Mouse (Mus musculus): ENCODE results near the gene Gm11032. TPM values are rescaled to one million over a fixed set of nuclear protein-coding genes. Genes with fewer than 3 reads are reported as not detected.

Gene Gm11032
- polyA plus RNA-seq, 1 experiment from 2014 or later, result not detected

DNA sequence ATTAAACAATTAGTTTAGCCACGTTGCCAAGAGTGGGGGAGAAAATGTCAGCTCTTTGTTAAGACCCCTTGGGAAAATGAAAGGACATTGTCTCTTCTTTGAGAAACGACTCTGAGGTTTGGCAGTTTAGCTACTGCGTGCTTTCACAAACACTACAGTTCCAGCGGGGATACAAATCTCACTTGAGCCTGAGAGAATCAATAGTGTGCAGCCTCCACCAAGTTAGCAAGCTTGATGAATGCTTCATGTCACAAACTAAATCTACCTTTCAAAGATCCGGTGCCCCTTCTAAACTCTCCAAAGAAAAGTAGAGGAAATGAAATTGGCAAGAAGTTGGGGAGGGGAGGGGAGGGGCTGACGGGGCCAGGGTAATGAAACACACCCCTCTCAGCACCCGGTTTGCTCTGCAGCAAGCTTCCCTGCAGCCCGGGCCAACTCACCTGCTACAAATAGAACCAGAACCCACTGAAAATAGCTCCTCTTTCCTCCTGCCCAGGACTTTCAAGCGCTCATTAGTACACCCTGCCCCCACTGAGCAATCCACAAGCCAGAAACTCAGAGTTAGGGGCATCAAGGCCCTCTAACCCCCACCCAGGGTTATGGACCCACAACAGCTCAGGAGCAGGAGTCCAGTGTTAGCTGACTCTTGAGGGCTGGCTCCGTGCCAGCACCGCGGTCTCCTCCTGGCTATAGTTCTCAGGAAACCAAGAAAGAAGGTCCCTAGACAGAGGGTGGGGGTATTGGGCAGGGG is 17.0 kb upstream of the Gm11032 start:
- peaks cover 12% of the 10 kb centered on the region; the same call in 1 of the 2 replicates for H3K4me1 ChIP-seq
- no peak overlapping the region for H3K4me3 ChIP-seq
- H3K36me3 ChIP-seq (replicated peaks), result no peaks in the 10 kb centered on the region
- H3K27ac ChIP-seq, result no peak overlapping the region
- H3K9ac ChIP-seq, result no peak overlapping the region
- peak; percentile 52; the same call in 1 of the 2 replicates for ATAC-seq (replicated peaks)
- H3K4me2 ChIP-seq, result no peak overlapping the region
- H3K27me3 ChIP-seq (replicated peaks), result no peaks in the 10 kb centered on the region
- 32% methylated on average over 12 of the region's 12 CpGs for WGBS
- H3K9me3 ChIP-seq, result no peaks in the 10 kb centered on the region

DNA sequence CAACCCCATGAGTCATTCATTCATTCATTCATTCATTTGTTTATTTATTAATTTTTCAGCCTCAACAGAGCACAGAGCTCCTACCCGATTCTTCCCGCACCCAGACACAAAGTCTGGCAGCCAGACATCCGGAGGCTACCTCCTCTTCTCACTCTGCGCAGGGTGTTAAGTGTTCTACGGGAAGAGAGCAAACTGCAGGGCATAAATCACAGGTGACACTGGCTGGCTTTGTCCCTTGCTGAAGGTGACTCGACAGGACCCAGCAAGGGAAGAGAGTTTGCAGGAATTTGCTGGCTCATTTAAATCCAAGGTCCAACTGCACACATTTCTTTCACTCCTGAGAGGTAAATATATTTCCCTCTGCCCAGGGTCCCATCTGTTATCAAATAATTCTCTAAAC is 15.4 kb upstream of the Gm11032 start:
- no peak overlapping the region for H3K4me2 ChIP-seq
- 77% methylated on average over 6 of the region's 6 CpGs for WGBS
- H3K27ac ChIP-seq, result no peak overlapping the region
- H3K4me3 ChIP-seq, result no peak overlapping the region
- H3K4me1 ChIP-seq, result peaks cover 12% of the 10 kb centered on the region; the same call in 1 of the 2 replicates
- H3K36me3 ChIP-seq (replicated peaks), result no peaks in the 10 kb centered on the region
- H3K27me3 ChIP-seq (replicated peaks), result no peaks in the 10 kb centered on the region
- no peak overlapping the region for H3K9ac ChIP-seq
- H3K9me3 ChIP-seq, result no peaks in the 10 kb centered on the region
- ATAC-seq (replicated peaks), result no peak

DNA sequence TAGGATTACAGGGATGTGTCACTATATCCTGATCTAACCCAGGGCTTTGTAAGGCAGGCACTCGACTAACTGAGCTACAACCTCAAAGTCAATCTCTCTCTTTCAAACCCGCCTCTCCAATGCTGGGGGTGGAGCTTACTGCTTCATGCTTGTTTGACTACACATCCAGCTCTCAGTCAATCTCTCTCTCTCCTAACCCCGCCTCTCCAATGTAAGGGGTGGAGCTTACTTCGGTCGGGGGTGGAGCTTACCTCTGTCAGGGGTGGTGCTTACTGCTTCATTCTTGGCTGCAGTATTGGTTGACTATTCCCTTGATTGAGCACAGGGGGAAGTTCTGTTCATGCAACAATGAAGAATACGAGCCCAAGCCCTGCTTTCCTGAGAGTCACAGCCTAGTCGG is 14.5 kb upstream of the Gm11032 start:
- H3K9me3 ChIP-seq, result no peaks in the 10 kb centered on the region
- H3K9ac ChIP-seq, result no peak overlapping the region
- H3K4me3 ChIP-seq, result no peak overlapping the region
- ATAC-seq (replicated peaks), result no peak
- no peaks in the 10 kb centered on the region for H3K36me3 ChIP-seq (replicated peaks)
- H3K27ac ChIP-seq, result no peak overlapping the region
- H3K27me3 ChIP-seq (replicated peaks), result no peaks in the 10 kb centered on the region
- H3K4me1 ChIP-seq, result peaks cover 12% of the 10 kb centered on the region; the same call in 1 of the 2 replicates
- no peak overlapping the region for H3K4me2 ChIP-seq
- 54% methylated on average over 7 of the region's 7 CpGs for WGBS

DNA sequence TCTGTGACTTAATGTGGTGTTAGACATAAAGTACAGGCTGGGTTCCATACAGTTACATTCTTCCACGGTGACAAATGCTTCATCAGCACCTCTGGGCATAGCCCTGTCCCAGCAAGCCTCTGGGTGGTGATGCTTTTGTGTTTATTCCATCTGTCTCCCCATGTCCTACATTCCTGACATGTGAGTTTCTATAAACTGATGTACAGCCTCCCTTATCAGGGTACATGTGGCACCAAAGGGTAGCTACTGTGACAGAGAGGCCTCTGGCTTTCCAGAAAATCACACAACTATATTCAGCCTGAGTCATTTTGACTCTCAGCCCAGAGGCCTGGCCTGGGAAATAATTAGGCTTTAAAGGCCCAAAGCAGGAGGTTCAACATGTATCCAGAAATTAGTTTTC is 13.3 kb upstream of the Gm11032 start:
- peaks cover 12% of the 10 kb centered on the region; the same call in 1 of the 2 replicates for H3K4me1 ChIP-seq
- H3K27ac ChIP-seq, result no peak overlapping the region
- H3K27me3 ChIP-seq (replicated peaks), result no peaks in the 10 kb centered on the region
- no peak for ATAC-seq (replicated peaks)
- H3K4me3 ChIP-seq, result no peak overlapping the region
- H3K9ac ChIP-seq, result no peak overlapping the region
- no peaks in the 10 kb centered on the region for H3K9me3 ChIP-seq
- no peaks in the 10 kb centered on the region for H3K36me3 ChIP-seq (replicated peaks)
- H3K4me2 ChIP-seq, result no peak overlapping the region
- WGBS, result 80% methylated on average over 1 of the region's 1 CpGs

DNA sequence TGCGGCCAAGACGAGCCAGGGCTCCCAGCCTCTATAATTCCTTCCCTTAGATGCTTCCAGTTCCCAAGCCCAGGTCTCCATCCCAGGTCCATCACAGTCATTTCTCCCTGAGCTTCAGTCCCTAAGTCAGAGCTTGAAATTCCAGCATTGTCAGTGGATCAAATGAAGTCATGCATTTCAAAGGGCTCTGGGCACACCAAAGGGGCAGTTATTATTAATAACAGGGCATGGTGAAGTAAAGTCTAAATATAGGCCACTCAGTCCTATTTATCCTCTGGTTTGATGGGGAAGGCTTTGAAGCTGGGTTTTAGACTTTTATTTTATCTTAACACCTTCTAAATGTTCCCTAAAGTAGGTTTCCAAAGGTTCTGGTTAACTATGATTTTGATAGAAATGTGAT is 8.0 kb upstream of the Gm11032 start:
- no peak overlapping the region for H3K4me3 ChIP-seq
- H3K27ac ChIP-seq, result no peak overlapping the region
- no peaks in the 10 kb centered on the region for H3K9me3 ChIP-seq
- H3K9ac ChIP-seq, result no peak overlapping the region
- ATAC-seq (replicated peaks), result no peak
- H3K36me3 ChIP-seq (replicated peaks), result no peaks in the 10 kb centered on the region
- H3K4me2 ChIP-seq, result no peak overlapping the region
- H3K4me1 ChIP-seq, result no peaks in the 10 kb centered on the region
- 67% methylated on average over 2 of the region's 2 CpGs for WGBS
- no peaks in the 10 kb centered on the region for H3K27me3 ChIP-seq (replicated peaks)

DNA sequence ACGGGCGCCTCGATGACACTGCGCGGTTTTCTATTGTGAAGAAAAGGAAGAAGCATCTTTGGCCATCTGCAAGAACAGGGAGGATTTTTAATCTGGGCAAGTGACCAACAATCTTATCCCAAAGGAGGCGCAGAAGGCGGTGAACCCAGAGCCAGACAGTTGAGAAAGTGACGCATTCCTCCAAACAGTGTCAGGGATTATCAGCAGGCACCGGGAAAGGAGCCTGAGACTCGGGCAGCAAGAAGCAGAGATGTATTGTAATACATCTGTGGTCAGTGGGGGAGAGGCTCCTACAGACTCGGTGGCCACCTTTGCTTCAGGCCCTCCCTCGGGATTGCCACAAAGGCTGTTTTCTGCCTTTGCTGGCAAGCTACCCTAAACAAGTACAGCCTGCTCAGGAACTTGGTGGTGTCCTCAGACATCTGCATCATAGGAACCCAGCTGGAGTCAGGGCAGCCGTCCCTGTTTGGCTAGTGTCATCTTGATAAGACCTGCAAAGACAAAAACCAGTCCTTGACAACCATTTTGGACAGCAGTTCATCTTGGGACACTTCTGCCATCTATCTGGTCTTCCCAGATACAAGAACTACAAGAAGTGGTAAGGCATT is 738 bp downstream of the Gm11032 start:
- Histone ChIP-seq H3K9me3 (no peaks in the 10 kb centered on the region), H3K4me1 (no peaks in the 10 kb centered on the region), H3K27ac (no peak overlapping the region), H3K36me3 (replicated peaks) (no peaks in the 10 kb centered on the region), H3K9ac (no peak overlapping the region), H3K4me3 (no peak overlapping the region), H3K4me2 (no peak overlapping the region), H3K27me3 (replicated peaks) (no peaks in the 10 kb centered on the region)
- 54% methylated on average over 13 of the region's 13 CpGs for WGBS
- ATAC-seq (replicated peaks), result no peak

DNA sequence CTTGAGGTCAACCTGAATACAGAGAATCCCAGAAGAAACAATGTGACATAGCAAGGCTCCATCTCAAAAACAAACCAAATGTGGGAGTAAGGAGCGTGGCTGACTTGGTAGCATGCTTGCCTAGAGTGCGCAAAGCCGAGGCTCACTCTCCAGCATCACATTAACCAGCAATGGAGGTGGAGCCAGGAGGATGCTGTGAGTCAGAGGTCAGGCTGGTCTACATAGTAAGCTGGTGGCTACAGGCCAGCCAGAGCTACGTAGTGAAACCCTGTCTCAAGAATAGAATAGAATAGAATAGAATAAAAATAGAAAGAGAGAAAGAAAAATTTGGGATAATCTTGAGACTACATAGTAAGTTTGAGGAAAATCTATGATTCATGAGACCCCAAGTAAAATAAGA is 2.0 kb downstream of the Gm11032 start:
- Histone ChIP-seq H3K9ac (no peak overlapping the region), H3K9me3 (no peaks in the 10 kb centered on the region), H3K4me2 (no peak overlapping the region), H3K36me3 (replicated peaks) (no peaks in the 10 kb centered on the region), H3K4me3 (no peak overlapping the region), H3K27me3 (replicated peaks) (no peaks in the 10 kb centered on the region), H3K27ac (no peak overlapping the region), H3K4me1 (0 out of 2 replicates have a peak, but pooled peaks cover 5% of the 10 kb centered on the region)
- no peak for ATAC-seq (replicated peaks)
- 80% methylated on average over 4 of the region's 4 CpGs for WGBS

DNA sequence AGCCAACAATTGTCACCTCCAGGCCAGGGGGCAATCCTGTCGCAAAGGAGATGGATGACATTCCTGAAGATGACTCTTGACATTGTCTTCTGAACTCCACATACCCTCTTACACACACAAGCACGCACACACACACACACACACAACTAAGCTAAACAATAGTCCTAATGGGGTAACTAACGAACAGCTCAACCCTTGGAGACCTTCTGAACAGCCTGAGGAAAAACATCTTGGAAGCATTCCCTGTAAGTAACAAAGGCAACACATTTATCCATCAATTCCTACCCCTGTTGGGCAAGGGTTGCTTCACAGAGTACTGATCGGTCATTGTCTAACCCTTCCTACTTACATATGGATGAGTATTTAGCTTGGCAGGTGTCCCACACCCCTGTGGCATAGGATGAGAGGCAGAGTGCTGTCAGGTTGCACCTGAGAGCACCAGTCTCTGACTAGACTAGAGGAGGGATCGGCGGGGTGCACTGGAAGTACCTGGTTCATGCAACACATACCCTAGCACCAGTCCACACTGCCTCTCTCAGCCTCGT is 2.6 kb downstream of the Gm11032 start:
- no peak for ATAC-seq (replicated peaks)
- H3K4me1 ChIP-seq, result 0 out of 2 replicates have a peak, but pooled peaks cover 5% of the 10 kb centered on the region
- H3K9me3 ChIP-seq, result no peaks in the 10 kb centered on the region
- H3K36me3 ChIP-seq (replicated peaks), result no peaks in the 10 kb centered on the region
- no peak overlapping the region for H3K4me2 ChIP-seq
- 77% methylated on average over 7 of the region's 7 CpGs for WGBS
- no peak overlapping the region for H3K4me3 ChIP-seq
- no peaks in the 10 kb centered on the region for H3K27me3 ChIP-seq (replicated peaks)
- H3K27ac ChIP-seq, result no peak overlapping the region
- H3K9ac ChIP-seq, result no peak overlapping the region

DNA sequence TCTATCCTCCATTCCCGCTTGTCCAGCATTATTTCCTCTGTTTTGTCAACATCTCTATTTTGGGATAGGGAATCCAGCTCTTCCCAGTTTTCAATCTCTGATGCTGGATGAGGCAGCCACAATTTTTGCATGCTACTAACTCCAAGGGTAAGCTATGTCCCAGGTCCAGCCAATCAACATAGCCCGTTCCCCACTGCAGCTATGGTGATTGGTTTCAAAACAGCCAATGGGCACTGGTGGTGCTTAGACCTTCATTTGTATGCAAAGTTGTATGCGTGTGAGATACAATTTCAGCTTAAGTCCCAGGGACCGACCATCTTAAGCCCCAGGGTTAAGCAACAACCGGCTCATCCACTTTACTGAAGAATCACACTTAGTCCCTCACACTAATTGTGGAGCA is 3.1 kb downstream of the Gm11032 start:
- ATAC-seq (replicated peaks), result no peak
- no peak overlapping the region for H3K4me2 ChIP-seq
- H3K9me3 ChIP-seq, result no peaks in the 10 kb centered on the region
- H3K36me3 ChIP-seq (replicated peaks), result no peaks in the 10 kb centered on the region
- H3K4me1 ChIP-seq, result 0 out of 2 replicates have a peak, but pooled peaks cover 5% of the 10 kb centered on the region
- no peak overlapping the region for H3K4me3 ChIP-seq
- no peak overlapping the region for H3K27ac ChIP-seq
- H3K9ac ChIP-seq, result no peak overlapping the region
- H3K27me3 ChIP-seq (replicated peaks), result no peaks in the 10 kb centered on the region
- 47% methylated on average over 5 of the region's 5 CpGs for WGBS

DNA sequence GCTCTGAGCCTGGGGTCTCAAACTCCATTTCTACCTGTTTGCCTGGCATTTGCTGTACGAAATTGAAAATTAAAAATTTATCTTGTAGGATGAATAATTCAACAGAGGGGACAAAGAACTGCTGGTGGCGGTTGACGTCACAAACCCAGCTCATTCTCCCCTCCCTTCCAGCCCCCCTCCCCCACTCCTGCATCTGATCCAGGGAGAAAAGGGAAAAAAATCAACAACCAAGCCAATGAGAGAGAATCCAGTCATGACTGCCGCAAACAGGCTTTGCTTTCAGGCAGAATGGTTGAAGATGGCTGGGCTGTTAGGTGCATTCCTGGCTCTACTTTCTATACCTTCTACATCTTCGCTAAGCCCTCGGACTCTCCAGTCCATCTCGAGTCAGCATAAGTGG is 6.1 kb downstream of the Gm11032 start:
- no peak overlapping the region for H3K9ac ChIP-seq
- 58% methylated on average over 7 of the region's 7 CpGs for WGBS
- no peaks in the 10 kb centered on the region for H3K9me3 ChIP-seq
- H3K4me2 ChIP-seq, result no peak overlapping the region
- no peaks in the 10 kb centered on the region for H3K36me3 ChIP-seq (replicated peaks)
- H3K27me3 ChIP-seq (replicated peaks), result no peaks in the 10 kb centered on the region
- peak overlapping the region; percentile 59 for H3K27ac ChIP-seq
- no peak overlapping the region for H3K4me3 ChIP-seq
- peaks cover 10% of the 10 kb centered on the region; the same call in 1 of the 2 replicates for H3K4me1 ChIP-seq
- no peak; the same call in 1 of the 2 replicates for ATAC-seq (replicated peaks)

DNA sequence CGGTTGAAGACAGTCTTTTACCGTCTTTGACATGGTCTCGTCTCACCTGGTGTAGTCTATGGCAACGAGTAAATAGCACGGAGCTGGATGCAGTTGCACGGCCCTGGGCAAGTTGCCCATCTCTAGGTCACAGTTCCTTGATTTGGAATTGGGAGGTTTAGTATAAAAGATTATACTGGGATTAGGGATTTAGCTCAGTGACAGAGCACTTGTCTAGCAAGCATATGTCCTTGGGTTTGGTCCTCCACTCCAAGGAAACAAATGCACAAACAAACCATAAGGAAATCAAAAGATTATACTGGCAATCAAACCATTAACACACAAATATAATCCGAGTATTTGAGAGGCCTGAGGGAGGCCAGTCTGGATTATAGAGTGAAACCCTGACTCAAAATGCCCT is 7.8 kb downstream of the Gm11032 start:
- Histone ChIP-seq H3K36me3 (replicated peaks) (no peaks in the 10 kb centered on the region), H3K4me3 (no peak overlapping the region), H3K27me3 (replicated peaks) (no peaks in the 10 kb centered on the region), H3K4me2 (no peak overlapping the region), H3K4me1 (peaks cover 10% of the 10 kb centered on the region; the same call in 1 of the 2 replicates), H3K9ac (no peak overlapping the region), H3K9me3 (no peaks in the 10 kb centered on the region), H3K27ac (no peak overlapping the region)
- 60% methylated on average over 7 of the region's 7 CpGs for WGBS
- ATAC-seq (replicated peaks), result no peak

DNA sequence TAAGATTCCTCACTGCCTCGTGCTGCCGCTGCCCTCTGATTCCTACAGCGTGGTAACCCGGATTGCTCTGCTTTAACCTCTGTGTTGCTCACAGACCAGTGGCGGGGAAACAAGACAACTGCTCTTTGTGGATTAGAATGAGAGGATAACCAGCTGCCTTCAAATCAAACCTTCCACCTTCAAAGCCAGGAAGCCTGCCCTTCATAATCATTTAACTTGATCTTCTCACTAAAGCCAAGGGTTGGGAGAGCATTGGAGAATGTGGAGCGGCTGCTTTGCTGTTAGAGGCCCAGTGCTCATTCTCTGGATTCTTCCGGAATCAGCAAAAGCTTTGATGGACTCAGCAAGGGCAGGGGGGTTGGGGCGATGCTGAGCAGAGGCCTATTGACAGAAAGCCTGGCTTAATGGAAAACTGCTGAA is 10.0 kb downstream of the Gm11032 start:
- H3K4me2 ChIP-seq, result no peak overlapping the region
- no peaks in the 10 kb centered on the region for H3K36me3 ChIP-seq (replicated peaks)
- H3K9ac ChIP-seq, result no peak overlapping the region
- no peaks in the 10 kb centered on the region for H3K9me3 ChIP-seq
- peaks cover 10% of the 10 kb centered on the region; the same call in 1 of the 2 replicates for H3K4me1 ChIP-seq
- ATAC-seq (replicated peaks), result no peak
- 26% methylated on average over 8 of the region's 8 CpGs for WGBS
- no peaks in the 10 kb centered on the region for H3K27me3 ChIP-seq (replicated peaks)
- 0 out of 2 replicates have a peak overlapping the region, but pooled peaks have one; percentile 38 for H3K27ac ChIP-seq
- no peak overlapping the region for H3K4me3 ChIP-seq

Data from midbrain, embryonic 15.5 days (tissue).